Mouse (Mus musculus) liver, adult (tissue): ENCODE results near the gene Galm.

Experiments
- GATA4 ChIP-seq: IDR thresholded peaks from 2 replicates; pipeline ENCODE4 v1.6.1; 2014; ENCODE audit warnings: mild to moderate bottlenecking, low read length; ENCODE audit not compliant: insufficient replicate concordance

Gene Galm

DNA sequence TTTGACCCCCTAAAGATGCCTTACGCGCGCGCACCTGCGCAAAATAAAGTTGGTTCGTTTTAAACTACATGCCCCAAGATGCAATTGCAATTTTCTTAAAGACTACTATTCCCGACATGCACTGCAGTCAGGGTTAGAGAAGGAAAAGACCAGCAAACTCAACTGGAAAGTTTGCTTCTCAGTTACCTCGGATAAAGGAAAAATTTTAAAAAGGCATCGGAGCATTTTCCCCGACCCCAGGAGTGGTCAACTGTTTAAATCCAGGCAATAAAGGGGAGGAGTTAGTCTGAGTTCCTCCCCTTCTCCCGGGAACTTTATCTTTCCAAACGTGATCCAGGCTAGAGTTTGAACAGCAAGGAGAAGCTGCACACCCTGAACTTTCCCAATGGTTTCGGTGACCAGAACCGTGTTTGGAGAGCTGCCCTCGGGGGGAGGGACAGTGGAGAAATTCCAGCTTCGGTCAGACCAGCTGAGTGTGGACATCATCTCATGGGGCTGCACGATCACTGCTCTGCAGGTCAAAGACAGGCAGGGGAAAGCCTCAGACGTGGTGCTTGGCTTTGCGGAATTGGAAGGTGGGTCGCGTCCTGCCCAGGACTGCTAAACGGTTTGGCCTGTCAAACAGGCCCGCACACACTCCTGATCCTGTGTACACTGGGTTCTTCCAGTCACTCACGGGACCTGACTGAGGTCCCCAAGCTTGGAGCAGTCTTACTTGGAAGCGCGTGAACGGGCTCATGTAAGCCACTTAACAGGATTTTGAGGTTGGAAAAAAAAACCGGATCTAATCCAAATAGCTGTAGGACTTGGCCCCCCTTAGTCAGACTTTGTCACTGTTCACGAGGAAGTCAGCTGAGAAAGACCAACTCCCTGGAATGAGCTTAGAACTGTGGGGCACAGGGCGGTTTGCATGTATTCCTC is at the start of gene Galm:
Gene Galm (plus strand): TSS at position 141 of the 921 bp plus-strand sequence.
- no peak; the same call in 1 of the 2 replicates for TF ChIP-seq GATA4

- no peak for TF ChIP-seq GATA4
These were observed 48.5 kb upstream of the Galm start for GRCm38 (mm10) chr17:80078726-80079125.

DNA sequence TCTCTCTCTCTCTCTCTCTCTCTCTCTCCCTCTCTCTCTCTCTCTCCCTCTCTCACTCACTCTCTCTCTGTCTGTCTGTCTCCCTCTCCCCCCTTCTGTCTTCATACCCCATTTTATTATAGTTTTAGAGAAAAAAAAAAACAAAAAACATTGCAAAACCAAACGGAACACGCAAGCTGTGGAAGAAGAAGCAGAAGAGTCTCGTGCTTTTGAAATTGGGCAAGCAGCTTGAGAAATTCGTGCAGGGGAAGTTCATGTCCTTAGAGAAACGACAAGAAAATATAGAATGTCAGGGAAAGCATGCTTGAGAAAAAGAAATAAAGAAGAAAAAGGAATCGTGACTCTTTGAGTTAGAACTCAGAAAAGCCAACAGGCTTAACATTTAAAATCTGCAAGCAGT is 44.0 kb upstream of the Galm start:
- TF ChIP-seq GATA4: no peak

GRCm38 (mm10) chr17:80084424-80084823 is 42.8 kb upstream of the Galm start:
- no peak for TF ChIP-seq GATA4

DNA sequence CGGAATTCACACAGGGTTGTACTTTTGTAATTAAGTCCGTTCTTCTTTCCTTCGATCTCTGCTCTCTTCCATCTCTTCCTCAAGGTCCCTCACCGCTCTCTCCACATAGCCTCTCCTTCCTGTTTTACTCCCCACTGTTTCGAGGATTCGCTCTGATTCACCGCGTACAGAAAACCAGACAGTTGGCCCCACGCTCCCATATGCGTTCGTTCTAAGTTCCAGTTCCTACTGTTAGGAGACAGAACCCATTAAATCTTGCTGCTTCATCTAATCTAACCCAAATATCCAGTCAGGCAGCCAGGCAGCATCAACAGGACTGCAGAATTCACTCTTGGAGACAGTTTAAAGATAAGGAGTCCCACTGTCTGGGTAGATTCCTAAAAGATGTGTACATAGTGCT is 40.7 kb upstream of the Galm start:
- TF ChIP-seq GATA4: no peak

- no peak for TF ChIP-seq GATA4
These were observed 39.1 kb upstream of the Galm start for GRCm38 (mm10) chr17:80088168-80088567.

- peak; percentile 47; the same call in 1 of the 2 replicates for TF ChIP-seq GATA4
These were observed 36.7 kb upstream of the Galm start for GRCm38 (mm10) chr17:80090551-80090950.

DNA sequence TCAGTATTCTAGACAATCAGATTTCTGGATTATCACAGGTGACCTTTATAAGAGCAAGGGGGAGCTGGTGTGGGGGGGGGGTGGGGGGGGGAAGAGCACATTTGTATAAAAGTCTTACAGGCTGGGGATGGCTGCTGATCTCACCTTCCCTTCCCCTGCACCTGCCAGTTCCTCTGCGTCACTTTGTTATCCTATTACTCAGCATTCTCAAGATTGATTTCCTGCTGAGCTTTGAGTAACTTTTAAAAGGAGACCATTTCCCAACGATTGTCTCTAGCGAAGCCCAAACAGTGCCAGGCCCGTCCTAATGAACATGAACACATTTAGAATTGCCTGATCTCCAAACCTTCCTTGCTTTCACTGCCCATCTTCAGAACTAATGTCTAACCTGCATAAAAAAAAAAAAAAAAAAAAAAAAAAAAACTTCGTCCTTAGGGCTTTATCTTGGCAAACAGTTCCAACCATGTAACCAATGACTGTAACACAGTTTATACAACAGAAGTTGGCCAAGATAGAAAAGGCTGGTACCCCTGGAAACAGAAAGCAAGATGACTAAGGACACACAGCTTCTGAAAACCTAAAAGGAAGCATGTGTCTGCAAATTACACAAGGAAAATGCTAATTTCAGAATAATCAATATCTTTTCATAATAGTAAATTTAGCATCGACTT is 35.3 kb upstream of the Galm start:
- no peak for TF ChIP-seq GATA4

DNA sequence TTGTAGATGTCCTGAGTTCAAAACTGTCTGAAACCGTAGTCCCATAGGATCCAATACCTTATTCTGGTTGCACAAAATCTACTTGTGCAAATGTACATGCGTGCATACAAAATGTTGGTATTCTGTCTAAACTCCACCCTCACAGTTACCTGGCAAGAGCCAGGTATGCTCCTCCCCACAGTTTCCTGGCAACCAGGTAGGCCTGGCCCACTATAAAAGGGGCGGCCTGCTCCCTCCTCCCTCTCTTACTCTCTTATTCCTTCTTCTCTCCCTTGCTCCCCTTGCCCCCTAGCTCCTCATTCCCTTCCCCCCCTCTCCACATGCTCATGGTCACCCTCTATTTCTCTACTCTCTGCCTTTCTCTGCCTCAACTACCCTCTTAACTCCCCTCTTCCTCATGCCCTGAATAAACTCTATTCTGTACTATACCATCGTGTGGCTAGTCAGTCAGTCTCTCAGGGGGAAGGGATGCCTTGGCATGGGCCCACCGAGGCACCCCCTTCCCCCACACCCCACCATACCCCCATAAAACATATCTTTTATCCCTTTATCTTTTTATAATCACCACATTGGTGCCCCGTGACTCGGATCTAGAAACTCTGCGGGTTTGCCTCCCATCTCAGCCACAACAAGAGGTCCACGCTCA is 31.9 kb upstream of the Galm start:
- TF ChIP-seq GATA4: no peak

DNA sequence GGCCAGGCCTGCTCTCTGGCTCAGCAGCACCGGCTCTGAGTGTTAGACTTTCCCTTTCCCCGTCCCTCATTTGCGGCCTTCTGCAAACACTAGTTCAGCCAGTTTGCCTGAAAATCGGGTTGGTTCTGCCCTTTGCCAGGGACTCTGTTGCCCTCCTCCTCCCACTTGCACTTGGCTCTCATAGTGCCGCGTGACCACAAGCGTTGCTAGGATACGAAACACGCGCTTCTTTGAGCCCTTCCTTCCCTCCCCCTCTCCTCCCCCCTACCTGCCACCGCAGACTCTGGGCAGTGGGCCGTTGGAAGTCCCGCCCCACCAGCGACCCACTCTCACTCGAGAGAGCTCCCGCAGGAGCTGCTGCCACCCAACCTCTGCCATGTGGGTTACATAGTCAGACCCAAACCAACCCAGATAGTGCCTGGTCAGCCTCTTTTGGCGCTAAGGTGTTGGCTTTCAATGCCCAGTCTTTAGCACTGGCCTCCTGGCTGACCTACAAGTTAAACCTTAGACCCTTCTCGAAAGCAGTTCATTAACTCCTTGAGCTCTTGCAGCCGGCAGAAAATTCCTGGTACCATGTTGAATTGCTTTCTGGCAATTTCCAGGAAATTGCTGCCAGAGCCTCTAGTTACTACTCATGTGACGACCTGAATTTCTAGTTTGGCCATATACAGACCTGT is 31.1 kb upstream of the Galm start:
- TF ChIP-seq GATA4: no peak

GRCm38 (mm10) chr17:80096720-80097114 is 30.6 kb upstream of the Galm start:
- no peak for TF ChIP-seq GATA4

DNA sequence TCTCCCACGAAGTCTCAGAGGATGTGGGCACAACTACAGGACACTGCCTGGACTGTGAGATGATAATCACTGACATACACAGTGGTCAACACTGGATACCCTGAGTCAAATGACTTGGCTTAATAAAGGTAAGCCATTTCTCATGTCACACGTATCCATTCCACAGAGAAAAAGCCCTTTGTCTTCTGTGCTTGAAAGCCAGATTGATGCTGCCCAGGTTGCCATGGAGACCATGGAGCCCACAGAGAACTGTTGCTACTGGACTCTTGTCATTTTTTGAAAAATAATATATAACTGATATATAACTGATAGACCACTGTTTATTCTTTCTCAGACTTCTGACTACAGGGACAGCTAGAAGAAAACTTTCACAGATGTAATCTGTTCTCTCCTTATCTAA is 30.1 kb upstream of the Galm start:
- TF ChIP-seq GATA4: no peak

- TF ChIP-seq GATA4: no peak
These were observed 27.4 kb upstream of the Galm start for GRCm38 (mm10) chr17:80099823-80100222.

DNA sequence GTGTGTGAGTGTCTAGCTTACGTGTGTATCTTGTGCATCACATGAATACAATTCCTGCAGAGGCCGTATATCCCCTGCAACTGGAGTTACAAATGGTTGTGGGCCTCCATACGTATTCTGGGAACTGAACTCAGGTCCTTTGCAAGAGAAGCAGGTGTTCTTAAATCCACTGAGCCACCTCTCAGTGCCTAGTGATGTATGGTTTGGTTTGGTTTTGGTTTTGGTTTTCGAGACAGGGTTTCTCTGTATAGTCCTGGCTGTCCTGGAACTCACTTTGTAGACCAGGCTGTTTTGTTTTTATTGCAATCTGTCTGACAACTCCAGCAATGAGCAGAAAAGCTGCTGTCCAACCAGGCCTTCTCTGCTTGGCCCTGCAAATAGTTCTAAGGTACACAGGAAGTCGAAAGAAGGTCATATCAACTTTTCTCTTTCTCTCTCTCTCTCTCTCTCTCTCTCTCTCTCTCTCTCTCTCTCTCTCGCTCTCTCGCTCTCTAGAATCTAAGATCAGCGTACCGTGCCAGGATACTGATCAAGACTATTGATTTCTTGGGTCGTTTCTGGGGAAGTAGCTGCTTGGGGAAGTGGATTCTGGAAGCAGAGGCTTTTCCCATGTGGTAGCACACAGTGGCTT is 21.8 kb upstream of the Galm start:
- no peak for TF ChIP-seq GATA4
